Mouse (Mus musculus) spleen, adult 12 weeks (tissue): ENCODE data around the gene Svep1.

Experiments
- DNase-seq: peaks from one replicate; pipeline ENCODE4 v3.0.0; 2022; ENCODE audit warnings: low spot score

Svep1 gene

DNA sequence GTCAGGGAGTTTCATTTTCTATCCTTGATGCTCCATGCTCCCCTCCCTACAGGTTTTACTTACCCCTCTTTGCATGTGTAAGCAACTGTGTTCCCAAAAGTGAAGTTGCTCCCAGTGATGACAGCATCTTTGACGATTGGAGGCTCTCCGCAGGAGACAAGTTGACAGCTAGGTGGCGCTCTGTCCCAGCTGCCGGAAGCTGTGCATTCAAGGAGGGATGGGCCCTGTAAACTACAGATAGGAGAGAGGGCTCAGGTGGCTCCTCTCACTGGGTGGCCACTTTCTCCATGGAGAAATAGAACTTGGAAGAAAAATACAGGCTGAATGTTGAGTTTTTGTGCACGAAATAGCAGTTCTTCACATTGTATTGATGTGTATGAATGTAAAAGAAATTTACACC is 124.1 kb downstream of the Svep1 start:
- DNase-seq: peak; percentile 12

DNA sequence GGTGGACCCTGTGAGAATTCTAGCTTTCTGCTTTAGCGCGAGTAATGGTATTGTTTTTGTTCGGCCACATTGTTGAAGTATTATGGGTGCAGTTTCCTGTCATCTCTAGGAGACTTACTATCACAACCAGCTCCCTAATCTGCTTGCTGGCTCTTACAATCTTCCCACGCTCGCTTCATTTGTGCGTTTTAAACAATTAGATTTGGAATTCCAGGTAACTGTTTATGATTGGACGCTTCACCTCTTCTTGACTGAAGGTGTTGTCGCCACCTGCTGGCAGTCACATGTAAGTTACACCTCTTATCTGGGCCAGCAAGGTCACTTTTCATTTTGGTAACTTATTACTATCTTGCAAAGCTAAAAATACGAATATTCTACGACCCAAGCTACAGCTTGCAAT is 127.0 kb downstream of the Svep1 start:
- DNase-seq: no peak

DNA sequence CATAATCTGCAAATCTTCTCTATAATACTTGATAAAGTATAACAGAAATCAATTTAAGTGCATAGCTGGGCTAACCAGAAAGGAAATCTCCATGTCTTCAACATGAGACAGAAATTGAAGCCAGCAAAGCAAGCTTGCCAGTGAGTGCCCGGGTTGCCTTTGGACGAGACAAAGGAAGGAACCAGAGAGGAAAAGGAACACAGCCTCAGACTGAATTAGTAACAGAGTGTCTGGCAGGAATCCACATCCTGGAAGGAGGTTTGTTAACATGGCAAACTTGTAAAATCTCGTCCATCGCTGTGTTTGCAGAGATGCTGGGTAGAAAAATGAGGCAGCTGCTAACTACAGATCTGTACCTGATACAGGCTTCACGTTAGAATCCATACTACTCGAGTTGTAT is 128.7 kb downstream of the Svep1 start:
- no peak for DNase-seq

DNA sequence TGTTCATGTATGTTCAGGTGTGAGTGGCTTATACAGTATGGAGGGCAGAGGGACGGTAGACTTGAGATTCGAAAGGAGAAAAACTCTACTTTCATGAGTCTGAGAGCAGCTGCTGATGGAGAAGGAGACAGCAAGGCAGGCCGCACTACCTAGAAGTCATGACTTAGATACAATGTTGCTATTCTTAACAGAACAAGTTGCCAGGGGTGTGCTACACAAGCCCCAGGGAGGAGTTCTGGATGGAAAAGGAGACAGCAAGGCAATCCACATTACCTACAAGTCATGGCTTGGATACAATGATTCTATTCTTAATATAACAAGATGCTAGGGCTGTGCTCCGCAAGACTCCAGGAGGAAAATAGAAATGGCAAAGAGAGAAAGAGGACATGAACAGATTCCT is 129.1 kb downstream of the Svep1 start:
- DNase-seq: no peak

DNA sequence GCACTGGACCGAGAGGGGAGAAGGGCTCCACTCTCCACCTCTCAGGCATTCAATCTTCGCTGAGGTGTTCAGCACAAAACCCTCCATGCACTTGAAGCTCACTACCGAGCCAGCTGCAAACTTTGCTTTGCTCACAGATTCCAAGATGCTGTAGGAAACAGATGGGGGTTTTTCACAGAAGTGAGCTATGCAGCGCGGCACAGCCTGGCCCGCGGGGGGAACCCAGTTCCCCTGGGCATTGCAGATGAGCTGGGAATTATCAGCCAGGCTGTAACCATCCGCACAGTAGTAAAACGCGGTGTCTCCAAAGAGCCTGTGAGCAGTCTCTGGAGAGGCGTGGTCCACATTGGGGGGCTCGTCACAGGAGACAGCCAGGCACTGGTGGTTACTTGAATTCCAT is 133.8 kb downstream of the Svep1 start:
- no peak for DNase-seq

DNA sequence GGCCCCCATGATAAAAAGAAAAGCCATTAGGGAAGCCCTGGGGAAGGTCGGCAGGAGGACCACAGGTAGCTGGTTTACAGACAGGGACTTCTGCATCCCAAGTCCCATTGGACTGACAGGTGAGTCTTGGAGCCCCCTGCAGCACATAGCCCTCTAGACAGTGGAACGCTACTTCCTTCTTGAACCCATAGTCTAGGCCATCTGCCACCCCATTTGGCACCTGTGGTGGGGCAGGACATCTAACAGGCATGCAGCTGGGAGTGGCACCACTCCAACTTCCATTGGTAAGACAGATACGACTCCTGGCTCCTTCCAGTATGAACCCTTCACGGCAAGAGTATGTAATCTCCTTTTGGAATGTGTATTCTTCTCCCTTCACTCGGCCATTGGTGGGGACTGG is 137.8 kb downstream of the Svep1 start:
- no peak for DNase-seq

DNA sequence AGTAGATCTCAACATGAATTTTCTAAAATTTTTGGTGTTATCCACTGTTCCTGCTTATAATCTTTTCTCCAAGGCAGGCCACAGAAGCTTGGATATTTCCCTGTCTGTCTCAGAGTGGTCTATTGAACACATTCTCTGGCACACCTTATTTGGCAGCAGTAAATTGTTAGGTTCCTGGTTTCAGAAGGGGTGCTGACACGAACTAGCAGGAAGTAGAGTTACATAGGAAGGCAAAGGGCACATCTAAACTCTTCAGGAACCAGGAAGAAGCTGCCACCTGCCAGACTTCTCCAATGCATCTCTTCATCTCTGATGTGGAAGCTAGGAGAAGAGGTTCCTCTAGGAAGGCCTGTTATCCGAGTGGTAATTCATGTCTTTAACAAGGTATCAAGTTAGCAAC is 141.9 kb downstream of the Svep1 start:
- no peak for DNase-seq

DNA sequence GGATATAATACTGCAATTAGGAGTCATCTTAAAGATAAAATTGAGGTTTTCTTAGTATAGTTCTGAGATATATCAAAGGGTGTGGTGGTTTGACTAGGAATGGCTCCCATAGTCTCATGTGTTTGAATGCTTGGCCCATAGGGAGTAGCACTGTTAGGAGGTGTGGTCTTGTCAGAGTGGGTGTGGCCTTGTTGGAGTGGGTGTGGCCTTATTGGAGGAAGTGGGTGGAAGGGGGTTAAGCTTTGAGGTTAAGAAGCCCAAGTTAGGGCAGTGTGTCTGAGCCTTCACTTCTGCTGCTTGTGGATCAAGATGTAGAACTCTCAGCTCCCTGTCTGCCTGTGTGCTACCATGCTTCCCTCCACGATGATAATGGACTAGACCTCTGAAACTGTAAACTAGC is 143.7 kb downstream of the Svep1 start:
- no peak for DNase-seq

DNA sequence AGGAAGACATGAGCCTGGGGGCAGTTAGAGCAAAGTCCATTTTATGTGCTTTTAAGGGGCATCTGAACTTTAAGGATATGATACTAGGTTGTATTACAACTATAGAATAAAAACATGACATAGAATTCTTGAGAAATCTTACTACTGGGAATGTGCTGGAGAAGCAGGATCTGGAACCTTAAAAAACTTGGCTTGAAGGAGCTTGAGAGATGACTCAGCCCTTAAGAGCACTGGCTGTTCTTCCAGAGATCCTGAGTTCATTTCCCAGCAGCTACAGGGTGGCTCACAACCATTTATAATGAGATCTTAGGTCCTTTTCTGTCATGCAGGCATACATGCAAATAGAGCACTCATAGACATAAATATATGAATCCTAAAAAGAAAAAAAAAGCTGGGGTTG is 151.0 kb downstream of the Svep1 start:
- DNase-seq: no peak

DNA sequence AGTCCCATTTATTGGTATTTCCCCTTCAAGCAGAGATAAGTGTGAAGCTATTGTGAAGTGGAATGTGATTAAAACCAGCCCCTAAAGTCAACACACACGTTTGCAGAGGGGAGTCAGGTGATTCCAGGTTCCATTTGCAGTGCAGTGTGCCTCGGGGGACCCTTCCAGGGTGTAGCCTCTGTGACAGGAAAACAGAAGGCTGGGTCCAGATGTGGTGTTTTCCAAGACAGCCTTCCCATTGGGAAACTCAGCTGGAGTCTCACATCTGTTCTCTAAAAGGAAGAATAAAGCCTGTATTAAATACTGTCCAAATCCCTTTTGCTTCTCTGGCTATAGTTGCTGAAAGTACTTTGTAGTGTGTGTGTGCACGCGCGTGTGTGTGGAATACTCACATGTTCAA is 152.2 kb downstream of the Svep1 start:
- no peak for DNase-seq

DNA sequence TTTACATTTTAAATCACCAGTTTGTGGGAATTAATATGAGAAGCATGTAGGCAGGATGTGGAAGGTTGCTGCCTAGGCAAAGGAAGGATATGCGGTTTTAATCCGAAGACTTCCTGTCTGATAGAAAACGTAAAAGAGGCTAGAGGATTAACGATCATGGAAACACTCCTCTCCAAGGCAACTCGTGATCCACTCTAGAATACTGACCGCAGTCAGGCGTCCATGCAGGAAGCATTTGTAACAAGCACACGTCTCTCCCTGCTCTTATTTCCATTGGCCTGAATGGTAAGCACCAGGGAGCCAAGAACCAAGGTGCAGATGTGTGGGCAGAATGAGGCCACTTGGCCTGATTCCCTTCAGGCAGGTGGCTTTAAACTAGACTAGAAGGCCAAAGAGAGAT is 155.9 kb downstream of the Svep1 start:
- DNase-seq: no peak

DNA sequence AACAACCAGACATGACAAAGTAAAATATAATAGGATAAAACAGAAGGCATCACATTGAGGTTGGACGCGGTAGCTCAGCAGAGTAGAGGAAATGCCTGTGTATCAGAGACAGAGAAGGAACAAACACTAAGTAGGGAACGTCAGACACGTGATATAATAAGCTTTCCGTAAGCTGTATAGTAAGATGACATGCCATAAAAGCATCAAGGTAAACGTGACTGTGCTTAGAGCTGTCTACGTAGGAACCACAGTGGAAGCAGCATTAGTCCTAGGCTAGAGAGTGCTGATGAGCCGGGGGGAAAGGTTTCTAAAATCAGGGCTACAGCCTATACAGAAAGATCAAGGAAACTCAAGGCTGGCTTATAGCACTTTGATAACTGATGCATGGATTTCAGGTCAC is 156.4 kb downstream of the Svep1 start:
- DNase-seq: no peak

DNA sequence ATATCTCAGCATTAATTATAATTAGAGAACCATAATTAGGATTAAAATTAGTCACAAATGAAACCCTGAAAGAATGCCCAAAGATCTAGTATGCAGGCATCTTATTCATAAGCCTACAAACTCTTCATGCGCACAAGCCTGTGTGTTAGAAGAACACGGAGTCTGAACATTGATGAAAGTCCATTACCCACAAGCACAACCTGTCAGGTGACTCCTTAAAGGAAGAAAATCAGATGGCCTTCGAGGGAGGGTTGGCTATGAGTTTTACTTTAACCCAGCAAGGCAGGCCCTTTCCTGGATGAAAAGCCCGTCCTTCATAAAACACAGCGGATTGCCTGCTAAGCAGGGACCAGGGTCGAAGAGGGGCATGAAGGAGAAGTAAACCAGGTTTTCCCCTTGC is 161.8 kb downstream of the Svep1 start:
- DNase-seq: no peak

DNA sequence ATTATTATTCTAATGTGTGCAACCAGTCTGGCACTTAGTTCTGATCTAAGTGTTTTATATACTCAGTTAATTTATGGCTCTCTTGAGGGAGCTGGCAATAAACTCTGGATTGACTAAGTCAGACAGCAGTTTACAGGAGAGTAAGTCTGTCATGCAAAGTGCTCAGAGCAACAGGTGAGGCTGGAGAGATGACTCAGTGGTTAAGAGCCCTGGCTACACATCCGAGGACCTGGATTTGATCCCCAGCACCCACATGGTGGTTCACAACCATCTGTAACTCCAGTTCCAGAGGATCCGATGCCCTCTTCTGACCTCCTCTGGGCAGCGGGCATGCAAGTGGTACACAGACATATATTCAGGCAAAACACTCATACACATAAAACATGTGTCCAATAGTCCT is 162.3 kb downstream of the Svep1 start:
- no peak for DNase-seq

DNA sequence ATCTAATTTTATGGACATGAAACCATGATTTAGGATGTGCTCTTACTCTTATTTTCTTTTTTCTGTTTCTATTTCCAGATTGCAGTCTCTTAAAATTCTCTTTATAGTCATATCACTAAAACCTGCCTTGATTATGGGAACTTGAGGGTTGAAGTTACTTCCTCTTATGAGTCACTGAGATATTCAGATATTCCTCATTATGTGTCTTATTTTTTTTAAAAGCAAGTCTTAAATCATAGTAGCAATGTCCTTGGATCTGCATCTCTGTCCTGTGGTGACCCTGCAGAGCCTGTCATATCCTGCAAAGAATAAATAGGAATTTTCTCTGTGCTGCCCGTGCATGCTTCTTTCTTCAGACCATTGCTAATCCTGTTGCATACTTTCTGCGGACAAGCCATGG is 166.6 kb downstream of the Svep1 start:
- DNase-seq: no peak

DNA sequence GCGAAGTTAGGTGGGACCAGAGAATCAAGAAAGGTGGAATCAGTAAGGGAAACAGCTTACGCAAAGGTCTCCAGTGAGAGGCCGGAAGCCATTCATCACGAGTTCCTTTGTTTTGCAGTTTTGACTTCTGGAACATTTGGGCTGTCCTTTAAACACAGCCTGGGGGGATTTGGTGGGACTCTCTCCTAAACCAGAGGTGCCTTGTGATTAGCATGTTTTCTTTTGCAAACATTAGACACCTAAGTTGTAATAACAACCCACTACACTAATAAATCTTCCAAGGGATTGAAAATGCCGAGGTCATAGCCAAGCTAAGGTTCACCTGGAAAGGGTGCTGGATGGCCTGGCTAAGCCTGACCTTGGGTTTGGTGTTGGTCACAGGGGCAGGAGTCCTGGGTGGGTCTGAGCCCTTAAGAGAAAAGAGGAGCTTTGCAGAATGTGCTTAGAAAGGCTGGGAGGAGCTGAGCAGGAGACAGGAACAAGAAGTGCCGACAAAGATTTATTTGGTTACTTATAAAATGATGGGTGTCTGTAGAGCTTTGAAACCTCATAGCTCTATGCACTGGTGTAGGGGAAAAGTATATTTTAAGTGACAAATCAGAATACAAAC is 169.5 kb downstream of the Svep1 start:
- DNase-seq: no peak

DNA sequence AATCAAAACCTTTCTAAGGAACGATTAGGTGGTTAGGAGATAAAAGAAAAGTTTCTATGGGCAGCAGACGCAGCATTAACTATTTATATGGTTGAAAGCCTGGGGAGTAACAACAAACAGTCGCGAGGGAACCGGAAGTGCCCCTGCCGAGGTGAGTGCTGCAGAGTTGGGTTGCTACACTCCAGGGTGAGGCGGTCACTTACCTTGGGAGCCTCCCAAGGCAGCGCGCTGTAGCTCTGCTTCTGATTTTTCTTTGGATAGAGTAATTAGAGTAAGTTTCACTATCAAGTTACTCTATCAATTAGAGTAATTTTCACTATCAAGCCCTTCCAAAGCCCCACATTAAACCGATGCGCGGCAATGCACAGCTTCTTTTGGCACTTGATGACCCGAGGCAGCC is 172.0 kb downstream of the Svep1 start:
- DNase-seq: no peak

DNA sequence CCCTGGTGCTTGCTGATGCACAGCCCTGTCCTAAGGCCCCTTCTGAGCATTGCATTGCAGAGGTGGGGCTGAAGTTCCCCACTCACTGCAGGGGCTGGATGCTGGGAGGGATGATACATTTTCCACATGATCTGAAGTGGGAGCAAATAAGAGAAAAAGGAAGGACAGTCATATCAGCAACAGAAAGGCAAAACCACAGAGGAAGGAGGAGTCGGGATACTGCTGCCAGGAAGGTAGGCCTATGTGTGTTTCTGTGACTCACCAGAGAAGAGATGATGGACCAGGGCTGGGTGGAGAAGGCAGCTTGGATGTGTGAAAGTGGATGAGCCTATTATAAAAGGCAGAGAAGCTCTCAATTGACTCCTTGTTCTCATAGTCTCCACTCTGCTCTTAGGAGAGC is 173.9 kb downstream of the Svep1 start:
- no peak for DNase-seq

DNA sequence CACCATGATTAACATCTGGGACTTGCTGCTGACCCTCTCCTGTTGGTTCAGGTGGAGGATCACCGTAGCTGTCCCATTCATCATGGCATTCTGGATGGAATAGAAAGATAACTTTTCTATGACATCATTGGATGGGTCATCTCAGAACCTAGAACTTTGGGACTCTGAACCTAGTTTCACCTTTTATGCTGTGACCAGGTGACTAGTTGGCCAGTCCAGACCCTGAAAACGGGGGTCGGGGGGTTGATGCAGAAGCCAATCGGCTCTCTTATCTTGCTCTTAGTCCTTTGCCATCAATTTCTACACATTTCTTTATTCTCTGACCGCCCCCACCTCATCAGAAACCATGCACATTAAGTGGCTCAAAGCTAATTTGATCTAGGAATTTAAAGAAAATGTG is 197.6 kb downstream of the Svep1 start, which contains the start of gene Txndc8:
Txndc8 (minus strand) TSS at position 101 of the 400 bp plus-strand sequence.
- DNase-seq: no peak

DNA sequence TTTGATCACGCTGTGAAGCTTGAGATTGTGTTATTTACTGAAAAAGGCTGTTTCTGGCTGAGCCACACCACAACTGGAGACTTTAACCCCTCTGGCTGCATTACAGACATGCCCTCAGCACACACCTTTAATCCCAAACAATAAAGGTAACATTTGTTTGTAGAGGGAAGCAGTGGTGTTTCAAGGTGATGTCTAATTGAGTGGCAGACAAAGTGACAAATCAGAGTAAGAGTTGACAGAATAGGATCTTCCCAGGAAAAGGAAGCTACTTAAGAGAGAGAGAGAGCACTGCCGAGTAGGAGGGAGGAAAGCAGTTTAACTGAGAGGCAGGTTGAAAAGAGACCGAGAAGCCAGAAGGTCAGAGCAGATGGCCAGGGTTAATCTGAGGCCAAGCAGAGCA is 203.2 kb downstream of the Svep1 start:
- DNase-seq: no peak
